Mouse (Mus musculus): Measurements from ENCODE around the gene Rtn4ip1. TPM values are rescaled to one million over a fixed set of nuclear protein-coding genes. Genes with fewer than 3 reads are reported as not detected.
"Not testable (repeated sequence)": the region's sequence is repeated elsewhere in the genome, so short reads cannot be mapped to it uniquely, and the experiment has no call there.

Gene Rtn4ip1
- 10 to 100 TPM; 13.9 to 15.2 TPM for total RNA-seq (2021)

- DNase-seq = peak; percentile 92 to 93
Measured at GRCm38 (mm10) chr10:43901578-43902194, at the start of gene Rtn4ip1, which contains the start of gene Qrsl1. TSS of gene Rtn4ip1 (plus strand) at chr10:43901807. TSS of gene Qrsl1 (minus strand) at chr10:43901745.

DNA sequence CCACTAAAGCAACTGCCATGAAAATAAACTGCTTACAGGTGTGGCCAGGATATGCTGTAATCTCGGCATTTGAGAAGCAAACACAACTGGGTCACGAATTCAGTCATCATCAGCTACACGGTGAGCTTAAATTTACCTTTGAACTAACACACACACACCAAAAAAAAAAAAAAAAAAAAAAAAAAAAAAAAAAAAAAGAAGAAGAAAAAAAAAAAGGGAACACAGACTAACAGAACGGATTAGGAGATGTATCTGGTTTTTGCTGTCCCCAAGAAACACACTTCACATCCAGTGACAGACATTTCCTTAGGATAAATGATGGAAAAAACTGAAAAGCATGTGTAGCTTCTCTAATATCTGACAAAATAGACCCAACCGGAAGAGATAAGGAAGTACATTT lies 49.7 kb upstream of the Rtn4ip1 start:
- no peak for DNase-seq

GRCm38 (mm10) chr10:43855916-43856315 lies 45.7 kb upstream of the Rtn4ip1 start:
- DNase-seq = no peak

- DNase-seq = no peak
Measured at GRCm38 (mm10) chr10:43856351-43856750, 45.3 kb upstream of the Rtn4ip1 start.

DNA sequence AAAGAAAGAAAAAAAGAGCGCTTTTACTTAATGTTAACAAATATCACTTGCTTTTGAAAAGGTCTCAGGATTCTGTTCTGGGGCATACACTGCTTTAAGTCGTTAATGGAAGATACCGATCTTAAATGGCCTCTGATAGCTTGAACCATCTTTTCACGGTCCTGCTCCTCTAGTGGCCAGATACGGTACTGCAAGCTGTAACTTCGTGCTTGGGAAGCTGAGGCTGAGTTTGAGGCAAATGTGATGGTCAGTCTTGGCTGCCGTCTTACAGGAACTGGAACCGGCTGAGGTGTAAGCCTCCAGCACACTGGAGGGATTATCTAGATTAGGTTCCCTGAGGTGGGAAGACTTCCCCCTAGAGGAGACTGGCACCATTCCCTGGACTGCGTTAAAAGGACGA lies 30.9 kb upstream of the Rtn4ip1 start:
- no peak for DNase-seq

GRCm38 (mm10) chr10:43871458-43871857 lies 30.1 kb upstream of the Rtn4ip1 start:
- DNase-seq = no peak

DNA sequence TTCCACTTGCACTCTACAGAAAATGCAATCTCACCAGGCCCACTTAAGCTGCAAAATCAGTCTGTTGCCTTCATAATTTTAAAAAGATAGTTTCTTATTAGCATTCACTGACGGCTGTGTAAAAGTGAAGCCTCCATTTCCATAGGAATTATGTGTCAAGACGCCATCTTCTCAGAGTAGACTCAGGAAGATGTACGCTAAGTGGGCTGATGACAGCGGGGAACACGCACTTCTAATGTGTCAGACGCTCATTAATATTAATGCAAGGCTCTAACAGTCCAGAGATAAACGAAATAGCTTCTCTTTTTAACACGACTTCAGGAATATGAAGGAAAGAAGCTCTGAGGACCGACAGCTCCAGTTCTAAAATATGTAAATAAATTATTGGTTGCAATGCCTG lies 13.9 kb upstream of the Rtn4ip1 start:
- no peak for DNase-seq

DNA sequence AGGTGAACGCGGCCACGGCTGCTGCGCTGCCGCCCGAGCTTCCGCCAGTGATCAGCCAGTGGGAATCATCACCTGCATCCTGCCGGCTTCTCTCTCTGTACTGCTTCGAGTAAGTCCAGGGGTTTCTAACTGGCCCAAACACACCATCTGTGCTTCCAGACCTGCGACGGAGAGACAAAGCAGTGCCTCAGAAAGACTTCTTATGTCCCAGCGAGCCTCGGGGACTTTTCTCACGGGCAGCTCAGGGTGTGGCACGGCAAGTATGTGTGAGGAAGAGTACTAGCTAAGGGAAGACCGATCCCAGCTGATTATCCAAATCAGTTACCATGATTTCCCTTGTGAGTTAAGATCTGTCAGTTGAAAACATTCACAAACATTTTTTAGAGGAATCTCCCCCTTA lies 12.6 kb upstream of the Rtn4ip1 start:
- no peak for DNase-seq

DNA sequence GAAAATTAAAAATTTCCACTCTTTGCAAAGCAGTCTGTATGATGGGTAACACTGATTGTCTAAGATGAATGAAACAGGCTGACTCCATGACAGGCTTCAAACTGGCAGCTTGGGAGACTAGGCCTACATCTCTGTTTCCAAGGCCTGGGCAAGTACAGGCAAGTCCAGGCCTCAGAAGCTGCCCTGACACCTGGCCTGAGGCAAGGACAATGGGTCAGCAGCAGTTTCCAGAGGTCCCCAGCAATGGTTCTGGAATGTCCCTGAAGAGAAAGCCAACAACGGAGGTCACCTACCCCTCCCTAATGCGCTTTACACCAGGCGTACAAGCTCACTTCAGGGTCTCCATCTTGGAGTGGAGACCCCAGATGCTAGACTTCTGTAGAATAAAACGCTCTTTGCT lies 8.6 kb upstream of the Rtn4ip1 start:
- no peak for DNase-seq

DNA sequence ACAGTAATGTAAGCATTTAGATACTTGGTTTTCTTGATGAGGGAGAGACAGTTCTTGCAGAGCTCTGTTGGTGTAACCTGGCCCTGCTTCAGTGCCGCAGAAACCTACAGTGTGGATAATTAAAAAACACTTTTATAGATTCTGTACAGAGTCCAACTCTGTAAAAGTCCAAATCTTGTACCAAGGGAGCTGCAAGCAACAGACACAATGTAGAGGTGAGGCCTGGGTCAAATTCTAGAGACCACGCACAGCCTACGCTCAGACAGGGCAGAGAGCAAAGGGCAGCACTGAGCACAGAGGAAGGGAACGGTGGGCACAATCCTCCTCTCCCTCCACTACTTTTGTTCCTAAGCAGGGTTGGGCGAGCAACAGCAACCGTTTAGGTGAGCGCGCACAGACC lies 5.5 kb upstream of the Rtn4ip1 start:
- no peak for DNase-seq

DNA sequence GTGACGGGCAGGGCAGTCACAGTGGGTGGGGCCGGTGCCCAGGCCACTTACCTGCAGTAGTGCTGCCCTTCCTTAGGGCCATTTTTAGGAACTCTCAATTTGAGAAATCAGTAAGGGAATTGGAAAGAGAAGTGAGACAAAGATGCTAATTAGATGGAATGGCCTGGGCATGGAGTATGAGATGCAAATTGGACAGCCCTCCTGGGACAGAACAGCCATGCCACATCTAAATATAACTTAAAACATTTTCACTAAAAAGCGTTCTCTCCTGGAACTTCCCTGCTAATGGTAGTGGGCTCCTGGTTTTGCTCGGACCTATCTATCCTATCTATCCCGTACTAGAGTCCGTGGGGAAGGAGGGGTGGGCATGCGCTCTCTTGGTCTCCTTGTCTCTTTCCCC lies 3.3 kb upstream of the Rtn4ip1 start:
- no peak for DNase-seq

DNA sequence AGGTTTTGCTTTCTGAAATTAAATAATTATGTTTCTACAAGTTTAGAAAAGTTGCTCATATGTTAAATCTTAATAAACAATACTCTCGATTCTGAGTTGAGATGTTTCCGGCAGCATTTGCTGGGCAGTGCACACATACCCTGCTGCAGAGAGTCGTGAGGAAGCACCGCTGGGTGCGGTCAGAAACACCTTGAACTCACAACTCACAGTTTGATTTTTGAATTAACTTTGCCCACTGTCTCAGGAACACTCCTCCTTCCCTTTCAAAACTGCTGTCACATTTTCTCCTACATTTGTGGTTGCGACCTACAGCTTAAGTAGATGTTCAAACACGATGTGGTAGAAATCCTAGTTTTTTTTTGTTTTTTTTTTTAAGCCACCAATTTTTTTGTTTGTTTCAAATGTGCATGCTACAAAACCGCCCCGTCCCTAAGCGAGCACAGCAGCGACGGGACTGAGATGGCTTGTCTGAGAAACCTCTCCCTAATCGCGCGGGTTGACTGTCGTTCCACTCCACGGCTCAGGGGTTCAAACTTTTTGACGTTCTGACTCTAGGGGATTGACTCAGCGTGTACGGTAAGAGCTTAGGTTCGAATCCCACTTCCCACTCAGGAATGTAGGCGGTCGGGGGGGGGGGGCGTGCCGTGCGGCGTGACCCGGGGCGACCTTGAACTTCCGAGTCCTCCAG lies 580 bp upstream of the Rtn4ip1 start:
- DNase-seq = no peak

DNA sequence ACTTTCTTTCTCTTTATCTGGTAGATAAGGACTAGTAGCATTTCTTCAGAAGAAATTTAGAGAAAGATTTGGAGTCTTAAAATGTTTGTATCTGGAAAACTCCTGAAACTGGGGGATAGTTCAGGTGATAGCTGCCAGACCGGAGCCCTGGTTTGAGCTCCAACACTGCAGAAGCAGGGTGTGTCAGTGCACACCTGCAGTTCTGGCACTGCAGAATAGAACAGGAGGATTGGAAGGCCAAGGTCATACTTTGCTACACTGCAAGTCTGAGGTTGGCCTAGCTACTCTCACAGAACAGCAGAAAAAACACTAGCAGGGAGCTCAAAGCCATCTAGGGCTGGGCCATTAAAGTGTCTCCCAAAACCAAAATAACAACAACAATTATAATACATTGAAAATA lies 3.0 kb downstream of the Rtn4ip1 start:
- DNase-seq = no peak

- no peak for DNase-seq
Measured at GRCm38 (mm10) chr10:43910032-43910872, 8.6 kb downstream of the Rtn4ip1 start.

DNA sequence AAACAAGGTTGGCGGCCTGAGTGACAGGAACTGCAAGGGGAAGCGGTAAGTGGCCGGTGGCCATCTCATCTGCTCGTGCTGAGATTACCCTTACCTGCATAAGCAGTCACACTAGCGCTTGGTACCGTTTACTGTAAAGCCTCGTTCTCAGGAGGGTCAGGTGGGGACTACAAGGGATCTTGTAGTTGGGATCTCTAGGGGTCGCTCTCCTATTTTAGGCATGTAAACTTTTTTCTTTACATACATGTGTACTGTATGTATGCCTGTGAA lies 9.2 kb downstream of the Rtn4ip1 start:
- DNase-seq = no peak

GRCm38 (mm10) chr10:43912236-43912635 lies 10.6 kb downstream of the Rtn4ip1 start:
- DNase-seq = no peak

DNA sequence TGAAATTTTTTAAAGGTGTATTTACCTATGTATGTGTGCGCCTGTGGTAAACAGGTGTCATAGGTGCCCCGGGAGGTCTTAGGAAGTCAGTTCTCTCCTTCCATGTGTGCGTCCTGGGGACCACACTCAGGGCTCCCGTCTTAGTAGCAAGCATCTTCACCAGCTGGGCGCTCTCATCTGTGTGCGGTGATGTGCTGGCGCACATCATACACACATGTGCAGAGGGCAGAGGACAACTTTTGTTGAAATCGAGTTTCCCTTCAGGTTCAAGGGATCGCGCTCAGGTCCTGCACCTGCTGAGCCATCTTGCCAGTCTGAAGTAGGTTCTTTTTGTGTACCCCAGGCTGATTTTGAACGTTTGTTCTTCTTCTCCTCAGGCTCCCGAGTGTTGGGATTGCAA lies 14.6 kb downstream of the Rtn4ip1 start:
- DNase-seq = no peak

DNA sequence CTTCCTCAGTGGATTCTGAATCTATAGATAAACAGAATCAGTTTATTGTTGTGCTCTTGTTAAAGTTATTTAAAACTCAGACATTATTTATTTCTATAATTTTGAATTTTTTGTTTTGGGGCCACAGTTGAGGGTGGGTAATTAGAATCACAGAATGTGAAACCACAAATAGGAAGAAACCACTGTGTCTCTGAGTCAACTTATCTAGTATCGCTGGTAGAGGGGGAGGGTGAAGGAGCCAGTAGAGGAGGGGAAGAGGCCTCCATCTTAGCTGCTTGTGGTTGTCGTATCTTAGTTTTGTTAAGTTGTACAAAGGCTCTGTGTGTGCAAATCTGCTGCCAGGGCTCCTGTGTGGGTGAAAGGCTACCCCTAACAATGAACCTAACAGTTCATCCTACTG lies 15.1 kb downstream of the Rtn4ip1 start:
- DNase-seq = no peak

GRCm38 (mm10) chr10:43918696-43919608 lies 17.3 kb downstream of the Rtn4ip1 start:
- peak; percentile 71 to 77 for DNase-seq

- DNase-seq = no peak
Measured at GRCm38 (mm10) chr10:43923096-43923495, 21.5 kb downstream of the Rtn4ip1 start.

DNA sequence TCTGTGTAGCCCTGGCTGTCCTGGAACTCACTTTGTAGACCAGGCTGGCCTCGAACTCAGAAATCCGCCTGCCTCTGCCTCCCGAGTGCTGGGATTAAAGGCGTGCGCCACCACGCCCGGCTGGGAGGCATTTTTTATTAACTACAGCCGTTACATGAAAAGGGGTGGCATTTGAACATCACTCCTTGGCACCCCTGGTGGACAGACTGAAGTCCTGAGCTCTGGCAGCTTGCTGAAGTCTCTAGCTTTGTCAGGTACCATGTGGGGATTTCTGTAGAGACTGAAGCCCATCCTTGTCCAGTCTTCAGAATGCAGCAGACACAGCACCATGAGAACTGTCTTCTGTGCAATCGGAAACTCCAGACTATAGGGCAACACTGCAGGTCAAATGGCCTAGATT lies 24.2 kb downstream of the Rtn4ip1 start:
- DNase-seq = not testable (repeated sequence)

- no peak for DNase-seq
Measured at GRCm38 (mm10) chr10:43927736-43928135, 26.1 kb downstream of the Rtn4ip1 start.

- DNase-seq = no peak
Measured at GRCm38 (mm10) chr10:43928596-43928995, 27.0 kb downstream of the Rtn4ip1 start.

All from layer of hippocampus, postnatal 36 days (tissue).